Mouse (Mus musculus) testis, postnatal 14 days (tissue): ENCODE results near the gene Ptpn5.

Experiments used
- DNase-seq: peaks from one replicate; pipeline ENCODE4 v3.0.0; 2021; ENCODE audit warnings: low spot score

Gene Ptpn5

GRCm38 (mm10) chr7:47056273-47056672 is 77.2 kb downstream of the Ptpn5 start:
- DNase-seq = no peak

- no peak for DNase-seq
Observed at GRCm38 (mm10) chr7:47055744-47056143, 77.7 kb downstream of the Ptpn5 start.

GRCm38 (mm10) chr7:47054666-47055065 is 78.8 kb downstream of the Ptpn5 start:
- peak; percentile 57 for DNase-seq

- DNase-seq = no peak
Observed at GRCm38 (mm10) chr7:47053287-47053686, 80.2 kb downstream of the Ptpn5 start.

GRCm38 (mm10) chr7:47052276-47052675 is 81.2 kb downstream of the Ptpn5 start:
- DNase-seq = peak; percentile 61

- DNase-seq = peak; percentile 76
Observed at GRCm38 (mm10) chr7:47051404-47052151, 81.9 kb downstream of the Ptpn5 start.

GRCm38 (mm10) chr7:47050766-47051165 is 82.7 kb downstream of the Ptpn5 start:
- DNase-seq = peak; percentile 73

- peak; percentile 96 for DNase-seq
Observed at GRCm38 (mm10) chr7:47050366-47050765, 83.1 kb downstream of the Ptpn5 start, which contains the start of gene Tmem86a. TSS of gene Tmem86a (plus strand) at chr7:47050601.

GRCm38 (mm10) chr7:47042823-47043490 is 90.5 kb downstream of the Ptpn5 start:
- DNase-seq = no peak

GRCm38 (mm10) chr7:47042121-47042520 is 91.4 kb downstream of the Ptpn5 start:
- no peak for DNase-seq

- no peak for DNase-seq
Observed at GRCm38 (mm10) chr7:47041706-47042105, 91.8 kb downstream of the Ptpn5 start.

- DNase-seq = no peak
Observed at GRCm38 (mm10) chr7:47035426-47035825, 98.1 kb downstream of the Ptpn5 start.

- no peak for DNase-seq
Observed at GRCm38 (mm10) chr7:47034785-47035384, 98.6 kb downstream of the Ptpn5 start.

GRCm38 (mm10) chr7:47031371-47031770 is 102.1 kb downstream of the Ptpn5 start:
- DNase-seq = no peak

GRCm38 (mm10) chr7:47030517-47031193 is 102.8 kb downstream of the Ptpn5 start:
- no peak for DNase-seq
